Mouse (Mus musculus): ENCODE measurements around the gene D430019H16Rik. TPM values are rescaled to one million over a fixed set of nuclear protein-coding genes. Genes with fewer than 3 reads are reported as not detected.

D430019H16Rik gene
- polyA plus RNA-seq, 1 experiment from 2014 or later, result 3.0 TPM

DNA sequence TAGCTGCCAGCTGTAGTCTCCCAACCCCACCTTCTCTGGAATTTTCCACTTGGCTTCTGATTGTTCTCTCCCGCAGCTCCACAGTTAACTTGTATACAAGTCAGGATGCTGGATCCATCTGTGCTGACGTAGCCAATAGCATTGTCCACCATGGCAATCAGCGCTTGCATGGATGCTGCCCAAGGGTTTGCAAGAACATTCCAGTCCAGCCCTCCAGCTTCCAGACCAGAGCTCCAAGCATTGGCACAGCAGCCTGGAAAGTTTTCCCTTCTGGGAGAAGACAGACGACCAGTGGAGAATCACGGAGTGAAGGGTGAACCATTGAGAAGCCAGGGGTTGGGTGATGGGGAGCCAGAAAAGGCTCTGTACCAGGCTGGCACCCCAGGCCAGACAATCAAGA lies 41.1 kb downstream of the D430019H16Rik start:
- Histone ChIP-seq H3K27ac (no peak overlapping the region), H3K27me3 (no peaks in the 10 kb centered on the region), H3K4me3 (no peak overlapping the region), H3K36me3 (peaks cover 17% of the 10 kb centered on the region; the same call in 1 of the 2 replicates), H3K9me3 (no peaks in the 10 kb centered on the region), H3K4me1 (peaks cover 7% of the 10 kb centered on the region; the same call in 1 of the 2 replicates), H3K4me2 (replicated peaks) (no peak overlapping the region), H3K9ac (no peak overlapping the region)
- 76% methylated on average over 5 of the region's 5 CpGs for WGBS
- no peak for ATAC-seq (ENCODE audit: low FRiP score, low read depth)

DNA sequence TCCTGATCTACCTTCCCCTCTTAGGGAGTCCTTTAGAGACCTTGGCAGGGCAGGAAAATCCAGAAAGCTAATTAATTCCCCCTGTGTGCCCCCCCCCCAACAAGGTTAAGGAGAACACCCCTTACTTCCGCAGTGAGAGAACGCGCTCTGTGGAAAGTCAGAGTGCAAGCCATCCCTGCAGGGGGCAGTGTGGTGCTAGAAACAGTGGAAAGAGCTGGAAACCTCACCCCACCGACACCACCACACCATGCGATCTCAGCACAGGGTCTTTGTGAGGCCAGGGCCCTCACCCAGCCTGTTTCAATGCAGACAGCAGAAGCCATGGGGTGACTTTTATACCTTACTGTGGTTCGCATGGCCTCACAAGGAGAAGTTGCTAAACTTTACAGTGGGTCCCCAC lies 44.2 kb downstream of the D430019H16Rik start:
- Histone ChIP-seq H3K4me3 (no peak overlapping the region), H3K4me2 (replicated peaks) (no peak overlapping the region), H3K27ac (no peak overlapping the region), H3K27me3 (no peaks in the 10 kb centered on the region), H3K4me1 (peaks cover 14% of the 10 kb centered on the region; the same call in 1 of the 2 replicates), H3K36me3 (no peaks in the 10 kb centered on the region), H3K9me3 (no peaks in the 10 kb centered on the region), H3K9ac (no peak overlapping the region)
- ATAC-seq (ENCODE audit: low FRiP score, low read depth), result peak; percentile 51; the same call in 1 of the 2 replicates
- 13% methylated on average over 6 of the region's 6 CpGs for WGBS

DNA sequence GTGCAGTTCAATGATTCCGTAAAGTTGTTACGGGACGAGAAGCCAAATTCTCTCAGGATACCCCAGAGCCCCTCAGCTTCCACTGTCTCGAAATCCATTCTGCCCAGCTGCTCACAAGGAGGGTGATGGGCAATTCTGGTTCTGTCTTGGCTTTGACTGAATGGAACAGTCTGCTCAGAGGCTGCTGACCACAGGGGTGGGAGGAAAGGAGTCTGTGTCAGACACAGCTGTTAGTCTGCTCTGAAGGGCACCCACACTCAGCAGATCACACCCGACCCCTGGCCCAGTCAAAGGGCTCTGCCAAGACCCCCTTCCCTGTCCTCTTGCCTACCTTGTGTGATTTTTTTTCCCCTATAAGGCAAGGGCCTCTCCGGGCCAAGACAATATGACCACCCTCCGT lies 44.8 kb downstream of the D430019H16Rik start:
- no peak overlapping the region for H3K4me2 ChIP-seq (replicated peaks)
- H3K4me1 ChIP-seq, result peaks cover 14% of the 10 kb centered on the region; the same call in 1 of the 2 replicates
- no peak overlapping the region; the same call in 1 of the 2 replicates for H3K9ac ChIP-seq
- peak; percentile 43 for ATAC-seq (ENCODE audit: low FRiP score, low read depth)
- no peaks in the 10 kb centered on the region for H3K27me3 ChIP-seq
- 88% methylated on average over 7 of the region's 7 CpGs for WGBS
- no peak overlapping the region for H3K27ac ChIP-seq
- no peaks in the 10 kb centered on the region for H3K9me3 ChIP-seq
- H3K36me3 ChIP-seq, result no peaks in the 10 kb centered on the region
- no peak overlapping the region for H3K4me3 ChIP-seq

DNA sequence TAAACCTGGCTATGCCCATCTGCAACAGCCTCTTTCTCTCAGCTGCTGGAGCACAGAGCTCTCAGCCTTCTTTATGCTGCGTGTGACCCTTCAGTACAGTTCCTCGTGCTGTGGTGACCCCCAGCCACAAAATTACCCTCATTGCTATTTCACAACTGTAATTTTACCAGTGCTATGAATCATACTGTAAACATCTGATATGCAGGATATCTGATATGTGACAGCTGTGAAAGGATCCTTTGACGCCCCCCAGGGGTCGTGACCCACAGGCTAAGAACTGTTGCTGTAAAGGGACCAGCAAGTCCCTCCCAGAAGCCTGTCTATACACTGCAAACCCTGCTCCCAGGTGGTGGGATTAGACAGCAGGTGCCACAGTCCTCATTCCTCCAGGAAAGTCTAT lies 45.2 kb downstream of the D430019H16Rik start:
- Histone ChIP-seq H3K36me3 (no peaks in the 10 kb centered on the region), H3K4me1 (peaks cover 14% of the 10 kb centered on the region; the same call in 1 of the 2 replicates), H3K27me3 (no peaks in the 10 kb centered on the region), H3K4me3 (no peak overlapping the region), H3K9me3 (no peaks in the 10 kb centered on the region), H3K4me2 (replicated peaks) (no peak overlapping the region), H3K9ac (no peak overlapping the region; the same call in 1 of the 2 replicates), H3K27ac (no peak overlapping the region)
- WGBS, result 55% methylated on average over 4 of the region's 4 CpGs
- peak; percentile 25; the same call in 1 of the 2 replicates for ATAC-seq (ENCODE audit: low FRiP score, low read depth)

DNA sequence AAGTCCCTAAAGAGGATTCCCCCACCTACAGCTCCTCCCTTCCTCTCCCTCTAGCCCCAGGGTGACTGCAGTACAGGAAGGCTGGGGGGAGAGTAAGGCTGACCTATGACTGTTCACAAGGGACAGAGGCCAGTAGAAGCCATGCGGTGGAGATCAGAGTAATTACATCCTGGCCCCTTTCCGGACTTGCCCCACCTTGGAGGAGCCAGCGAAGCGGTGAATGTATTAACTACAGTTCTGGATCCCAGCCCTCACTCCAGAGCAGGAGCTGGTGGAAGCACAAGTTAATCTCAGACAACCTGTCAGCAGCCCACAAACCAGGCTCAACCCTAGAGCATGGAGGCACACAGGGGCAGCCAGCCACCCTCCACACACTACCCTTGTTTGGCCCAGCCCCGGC lies 47.3 kb downstream of the D430019H16Rik start:
- H3K4me3 ChIP-seq, result no peak overlapping the region
- no peaks in the 10 kb centered on the region for H3K36me3 ChIP-seq
- 47% methylated on average over 5 of the region's 5 CpGs for WGBS
- no peaks in the 10 kb centered on the region for H3K9me3 ChIP-seq
- no peak overlapping the region for H3K27ac ChIP-seq
- peaks cover 16% of the 10 kb centered on the region for H3K4me1 ChIP-seq
- no peak overlapping the region for H3K9ac ChIP-seq
- no peak overlapping the region for H3K4me2 ChIP-seq (replicated peaks)
- ATAC-seq (ENCODE audit: low FRiP score, low read depth), result no peak
- H3K27me3 ChIP-seq, result no peaks in the 10 kb centered on the region

DNA sequence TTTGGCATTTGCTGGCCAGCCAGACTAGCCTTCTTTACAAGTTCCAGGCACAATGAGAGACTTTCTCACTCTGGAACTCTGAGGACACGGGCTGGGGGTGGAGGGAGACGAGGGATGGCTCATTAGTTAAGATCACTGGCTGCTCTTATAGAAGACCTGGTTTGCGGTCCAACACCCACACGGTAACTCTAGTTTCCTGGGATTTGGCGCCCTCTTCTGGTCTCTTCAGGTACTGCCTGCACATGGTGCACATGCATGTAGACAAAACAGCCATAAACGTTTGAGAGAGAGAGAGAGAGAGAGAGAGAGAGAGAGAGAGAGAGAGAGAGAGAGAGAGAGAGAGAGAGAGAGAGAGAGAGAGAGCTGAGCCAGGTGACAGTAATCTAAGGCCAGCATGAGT lies 51.1 kb downstream of the D430019H16Rik start:
- ATAC-seq (ENCODE audit: low FRiP score, low read depth), result no peak
- Histone ChIP-seq H3K9me3 (no peaks in the 10 kb centered on the region), H3K9ac (no peak overlapping the region), H3K36me3 (no peaks in the 10 kb centered on the region), H3K27me3 (no peaks in the 10 kb centered on the region), H3K4me1 (peaks cover 22% of the 10 kb centered on the region), H3K4me3 (no peak overlapping the region), H3K4me2 (replicated peaks) (no peak overlapping the region), H3K27ac (no peak overlapping the region)
- 67% methylated on average over 6 of the region's 6 CpGs for WGBS

DNA sequence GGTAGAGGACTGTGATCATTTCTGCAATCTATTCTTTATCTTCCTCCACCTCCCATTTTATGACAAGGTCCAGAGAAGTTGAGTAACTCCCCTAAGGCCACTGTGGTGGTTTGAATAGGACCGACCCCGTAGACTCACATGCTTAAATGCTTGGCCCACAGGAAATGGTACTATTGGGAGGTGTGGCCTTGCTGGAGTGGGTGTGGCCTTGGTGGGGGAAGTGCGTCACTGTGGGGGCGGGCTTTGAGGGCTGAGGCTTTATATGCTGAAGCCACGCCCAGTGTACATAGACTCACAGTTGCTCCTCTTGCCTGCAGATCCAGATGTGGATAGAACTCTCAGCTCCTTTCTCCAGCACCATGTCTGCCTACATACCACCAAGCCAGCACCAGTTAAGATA lies 57.5 kb downstream of the D430019H16Rik start:
- Histone ChIP-seq H3K27ac (no peak overlapping the region), H3K9me3 (no peaks in the 10 kb centered on the region), H3K4me3 (no peak overlapping the region), H3K36me3 (no peaks in the 10 kb centered on the region), H3K9ac (no peak overlapping the region), H3K4me2 (replicated peaks) (no peak overlapping the region), H3K27me3 (no peaks in the 10 kb centered on the region), H3K4me1 (peaks cover 10% of the 10 kb centered on the region)
- no peak for ATAC-seq (ENCODE audit: low FRiP score, low read depth)
- 83% methylated on average over 5 of the region's 5 CpGs for WGBS

DNA sequence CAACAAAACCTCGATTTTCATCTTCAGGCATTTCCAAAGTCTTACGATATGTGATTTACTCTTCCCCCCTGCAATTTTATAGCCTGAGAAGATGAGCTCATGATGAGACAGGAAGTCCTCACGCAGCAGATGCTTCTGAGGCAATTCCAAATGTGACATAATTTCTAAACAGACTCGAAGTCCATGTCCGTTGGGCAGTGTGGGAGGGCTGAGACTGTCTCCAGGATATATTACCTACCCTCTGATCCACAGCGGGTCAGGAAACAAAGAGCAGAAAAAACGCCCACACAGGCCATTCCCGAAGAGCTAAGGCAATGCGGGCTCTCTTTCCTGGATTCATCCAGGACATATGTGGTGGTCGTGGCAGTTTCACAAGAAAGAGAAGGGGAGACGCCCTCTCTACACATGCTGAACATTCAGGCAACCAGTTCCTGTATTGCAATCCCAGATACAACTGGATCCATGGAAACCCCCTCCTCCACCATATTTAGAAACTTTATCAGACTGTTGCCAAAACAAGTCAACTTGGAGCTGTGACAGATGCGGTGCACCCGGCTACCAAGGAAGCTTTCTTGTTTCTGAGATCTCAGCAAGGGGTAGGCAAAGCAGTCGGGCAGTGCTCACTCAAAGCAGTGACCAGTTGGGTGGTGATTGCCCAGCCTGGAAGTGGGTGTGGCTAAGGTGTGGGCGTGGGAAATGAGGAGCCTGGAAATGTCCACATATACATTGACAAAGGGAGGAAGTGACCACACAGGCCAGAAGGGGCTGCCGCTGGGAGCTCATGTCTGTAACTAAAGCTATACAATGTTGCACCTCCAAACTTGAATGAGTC lies 58.2 kb downstream of the D430019H16Rik start:
- Histone ChIP-seq H3K27ac (no peak overlapping the region), H3K9me3 (no peaks in the 10 kb centered on the region), H3K9ac (no peak overlapping the region), H3K4me2 (replicated peaks) (no peak overlapping the region), H3K27me3 (no peaks in the 10 kb centered on the region), H3K4me1 (peaks cover 7% of the 10 kb centered on the region), H3K36me3 (no peaks in the 10 kb centered on the region), H3K4me3 (no peak overlapping the region)
- WGBS, result 74% methylated on average over 16 of the region's 16 CpGs
- ATAC-seq (ENCODE audit: low FRiP score, low read depth), result no peak

DNA sequence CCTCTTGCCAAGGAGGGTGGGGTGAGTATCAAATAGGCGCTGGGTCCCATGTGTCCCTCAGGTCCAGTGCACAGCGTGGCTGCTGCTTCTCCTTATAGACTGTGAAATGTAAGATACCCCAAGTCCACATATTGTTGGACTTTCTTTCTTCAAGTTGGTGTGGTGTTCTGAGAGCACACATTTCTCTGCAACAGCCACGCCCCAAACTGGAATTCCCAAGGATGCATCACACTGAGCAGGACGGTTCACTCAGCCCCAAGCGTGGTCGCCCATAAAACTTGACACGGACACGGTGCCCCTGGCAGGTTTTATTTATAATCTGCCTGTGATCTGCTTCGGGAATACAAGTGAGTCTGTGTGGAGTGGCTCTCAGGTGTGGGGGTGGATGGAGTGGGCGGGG lies 60.5 kb downstream of the D430019H16Rik start:
- no peak for ATAC-seq (ENCODE audit: low FRiP score, low read depth)
- no peak overlapping the region for H3K4me2 ChIP-seq (replicated peaks)
- WGBS, result 60% methylated on average over 10 of the region's 10 CpGs

DNA sequence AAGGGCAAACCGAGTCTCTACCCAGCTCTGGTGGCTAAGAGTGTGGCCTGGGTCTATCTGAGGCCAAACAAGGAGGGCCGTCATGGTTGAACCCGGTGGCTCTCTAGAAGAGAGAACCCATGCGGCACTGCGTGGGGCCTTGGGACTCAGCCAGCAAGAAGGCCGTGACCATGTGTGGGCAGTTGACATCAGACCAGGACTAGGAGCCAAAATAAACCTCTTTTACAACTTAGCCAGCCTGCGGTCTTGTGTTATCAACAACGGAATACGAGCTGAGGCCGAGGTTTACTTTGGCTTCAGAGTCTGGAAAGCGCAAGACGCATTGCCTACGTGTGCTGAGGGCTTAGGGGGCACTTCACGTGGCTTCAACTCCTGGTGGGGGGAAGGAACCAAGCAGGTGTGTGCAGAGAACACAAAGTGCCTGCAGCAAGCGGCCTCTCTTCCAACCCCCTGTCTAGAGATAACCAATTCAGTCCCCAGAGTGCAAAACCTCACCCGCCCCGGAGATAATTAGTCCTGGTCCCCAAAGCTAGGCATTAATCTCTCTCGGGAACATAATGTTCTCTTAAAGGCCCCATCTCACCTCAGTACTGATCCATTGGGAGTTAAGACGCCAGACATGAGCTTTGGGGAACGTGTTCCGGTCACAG lies 63.5 kb downstream of the D430019H16Rik start:
- 64% methylated on average over 21 of the region's 21 CpGs for WGBS
- H3K4me3 ChIP-seq, result no peak overlapping the region
- peak; percentile 25; the same call in 1 of the 2 replicates for ATAC-seq (ENCODE audit: low FRiP score, low read depth)
- no peak overlapping the region for H3K4me2 ChIP-seq (replicated peaks)
- no peak overlapping the region for H3K27ac ChIP-seq
- H3K27me3 ChIP-seq, result no peaks in the 10 kb centered on the region
- peaks cover 30% of the 10 kb centered on the region for H3K4me1 ChIP-seq
- no peaks in the 10 kb centered on the region for H3K36me3 ChIP-seq
- no peak overlapping the region for H3K9ac ChIP-seq
- H3K9me3 ChIP-seq, result 0 out of 2 replicates have a peak, but pooled peaks cover 3% of the 10 kb centered on the region

More for the DNA sequence above, 60.5 kb downstream of the D430019H16Rik start:
- H3K36me3 ChIP-seq, result no peaks in the 10 kb centered on the region
- H3K27ac ChIP-seq, result no peak overlapping the region
- H3K4me1 ChIP-seq, result peaks cover 7% of the 10 kb centered on the region
- no peaks in the 10 kb centered on the region for H3K9me3 ChIP-seq
- H3K9ac ChIP-seq, result no peak overlapping the region
- no peak overlapping the region for H3K4me3 ChIP-seq
- H3K27me3 ChIP-seq, result no peaks in the 10 kb centered on the region

DNA sequence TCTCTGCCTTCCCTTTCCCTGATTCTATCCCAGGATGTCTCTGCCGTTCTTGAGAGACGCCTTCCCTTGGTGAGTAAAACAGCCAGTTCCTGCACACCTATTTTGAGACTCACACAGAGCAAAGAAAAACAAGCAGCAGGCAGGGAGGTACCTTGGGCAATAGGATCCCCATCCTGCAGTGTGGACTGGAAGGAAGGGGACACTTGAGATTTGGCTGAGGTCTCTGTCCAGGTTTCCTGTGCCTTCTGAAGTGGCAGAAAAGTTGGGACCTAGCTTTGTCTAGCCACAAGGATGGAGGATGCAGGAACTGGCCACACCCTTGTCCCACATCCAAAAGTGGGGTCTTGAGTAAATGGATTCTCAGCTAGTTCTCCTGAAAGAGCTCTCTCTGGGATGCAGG lies 66.2 kb downstream of the D430019H16Rik start:
- no peaks in the 10 kb centered on the region for H3K36me3 ChIP-seq
- no peak for ATAC-seq (ENCODE audit: low FRiP score, low read depth)
- 0 out of 2 replicates have a peak, but pooled peaks cover 3% of the 10 kb centered on the region for H3K9me3 ChIP-seq
- H3K4me1 ChIP-seq, result peaks cover 30% of the 10 kb centered on the region
- H3K4me2 ChIP-seq (replicated peaks), result no peak overlapping the region
- whole genome bisulfite sequencing, result 83% methylated on average over 2 of the region's 2 CpGs
- H3K27ac ChIP-seq, result no peak overlapping the region
- H3K27me3 ChIP-seq, result no peaks in the 10 kb centered on the region
- no peak overlapping the region for H3K9ac ChIP-seq
- H3K4me3 ChIP-seq, result no peak overlapping the region

DNA sequence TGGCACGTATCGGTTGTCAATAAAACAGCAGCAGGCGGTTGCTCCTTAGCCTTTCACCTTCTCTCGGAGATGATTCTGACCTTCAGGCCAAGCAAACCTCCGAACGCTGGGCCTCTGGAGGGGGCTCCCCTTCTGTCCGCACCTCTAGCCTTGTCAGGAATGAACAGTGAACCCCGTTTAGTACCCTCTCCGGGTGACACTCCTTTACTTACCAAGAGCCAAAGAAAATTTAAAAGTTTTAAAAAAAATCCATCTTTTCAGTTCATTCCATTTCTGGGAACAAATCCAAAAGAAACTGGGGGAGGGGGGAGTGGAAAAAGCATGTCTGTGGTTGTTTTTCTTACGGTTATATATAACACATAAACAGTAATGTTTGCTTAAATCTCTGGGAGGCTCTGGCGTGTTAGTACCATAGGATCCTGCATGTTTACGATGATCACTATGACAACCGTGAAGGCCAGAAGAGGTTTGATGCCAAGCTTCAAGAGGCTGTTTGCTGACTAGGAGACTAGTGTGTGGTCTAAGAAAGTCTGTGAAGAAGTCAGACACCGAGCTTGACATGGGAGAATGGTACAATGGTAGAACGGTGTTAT lies 67.6 kb downstream of the D430019H16Rik start:
- H3K4me1 ChIP-seq, result peaks cover 30% of the 10 kb centered on the region
- H3K9me3 ChIP-seq, result 0 out of 2 replicates have a peak, but pooled peaks cover 3% of the 10 kb centered on the region
- no peak overlapping the region for H3K9ac ChIP-seq
- ATAC-seq (ENCODE audit: low FRiP score, low read depth), result peak; percentile 87
- peak overlapping the region; percentile 64; the same call in 1 of the 2 replicates for H3K27ac ChIP-seq
- H3K27me3 ChIP-seq, result no peaks in the 10 kb centered on the region
- H3K36me3 ChIP-seq, result no peaks in the 10 kb centered on the region
- peak overlapping the region; percentile 23; the same call in 1 of the 2 replicates for H3K4me2 ChIP-seq (replicated peaks)
- 49% methylated on average over 15 of the region's 15 CpGs for WGBS
- H3K4me3 ChIP-seq, result no peak overlapping the region
